Mouse (Mus musculus): Measurements from ENCODE around the gene Snrnp200. TPM values are rescaled to one million over a fixed set of nuclear protein-coding genes. Genes with fewer than 3 reads are reported as not detected.

Snrnp200 gene
- polyA plus RNA-seq (2021; fragmentation: Nextera tagmentation): 19.2 and 23.1 TPM in 2 replicates
- long read RNA-seq, experiment 1, full-length matches to known transcripts: 8 of 38 reads
- long read RNA-seq, experiment 1, partial matches to known transcripts: 28 of 38 reads
- long read RNA-seq, experiment 1, other reads (novel, unspliced or antisense): 2 of 38 reads
- long read RNA-seq, experiment 2, full-length matches to known transcripts: 1 of 51 reads
- long read RNA-seq, experiment 2, partial matches to known transcripts: 34 of 51 reads
- long read RNA-seq, experiment 2, other reads (novel, unspliced or antisense): 16 of 51 reads

DNA sequence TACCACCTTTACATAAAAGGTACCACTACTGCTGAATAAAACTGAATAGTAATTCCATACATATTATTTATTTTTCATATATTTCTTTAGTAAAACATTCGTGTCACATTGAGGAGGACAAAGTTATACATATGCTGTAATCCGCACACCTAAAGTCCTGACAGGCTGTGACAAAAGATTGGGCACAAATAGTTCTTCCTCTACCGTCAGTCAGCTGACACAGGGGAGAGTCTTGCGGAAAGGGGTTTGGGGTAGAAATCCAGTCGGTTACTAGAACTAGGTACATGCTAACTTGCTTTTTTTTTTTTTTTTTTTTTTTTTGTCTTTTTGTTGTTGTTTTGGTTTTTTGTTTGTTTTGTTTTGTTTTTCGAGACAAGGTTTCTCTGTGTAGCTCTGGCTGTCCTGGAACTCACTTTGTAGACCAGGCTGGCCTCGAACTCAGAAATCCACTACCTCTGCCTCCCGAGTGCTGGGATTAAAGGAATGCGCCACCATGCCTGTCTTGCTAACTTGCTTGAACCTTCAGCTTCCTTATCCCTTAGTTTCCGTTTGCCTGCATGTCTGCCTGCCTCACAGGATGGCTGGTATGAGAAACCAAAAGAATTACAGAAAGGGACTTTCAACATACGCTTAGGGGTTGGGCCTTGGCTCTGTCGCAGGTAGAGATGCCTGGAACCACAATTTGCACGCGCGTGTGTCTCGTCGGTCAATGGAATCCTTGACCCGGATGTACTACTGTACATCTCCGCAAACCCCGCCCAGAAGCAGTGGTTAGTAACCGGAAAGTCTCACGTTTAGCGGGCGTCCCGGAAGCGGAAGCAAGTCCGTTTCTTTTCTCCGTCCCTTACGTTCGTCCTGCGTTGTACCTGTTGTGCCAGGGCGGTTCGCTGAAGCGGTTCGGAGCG lies at the start of gene Snrnp200, which contains the start of gene 1810024B03Rik:
Gene Snrnp200 (plus strand): TSS at position 840 of the 905 bp plus-strand sequence.
Gene 1810024B03Rik (minus strand): TSS at position 734 of the 905 bp plus-strand sequence.

DNA sequence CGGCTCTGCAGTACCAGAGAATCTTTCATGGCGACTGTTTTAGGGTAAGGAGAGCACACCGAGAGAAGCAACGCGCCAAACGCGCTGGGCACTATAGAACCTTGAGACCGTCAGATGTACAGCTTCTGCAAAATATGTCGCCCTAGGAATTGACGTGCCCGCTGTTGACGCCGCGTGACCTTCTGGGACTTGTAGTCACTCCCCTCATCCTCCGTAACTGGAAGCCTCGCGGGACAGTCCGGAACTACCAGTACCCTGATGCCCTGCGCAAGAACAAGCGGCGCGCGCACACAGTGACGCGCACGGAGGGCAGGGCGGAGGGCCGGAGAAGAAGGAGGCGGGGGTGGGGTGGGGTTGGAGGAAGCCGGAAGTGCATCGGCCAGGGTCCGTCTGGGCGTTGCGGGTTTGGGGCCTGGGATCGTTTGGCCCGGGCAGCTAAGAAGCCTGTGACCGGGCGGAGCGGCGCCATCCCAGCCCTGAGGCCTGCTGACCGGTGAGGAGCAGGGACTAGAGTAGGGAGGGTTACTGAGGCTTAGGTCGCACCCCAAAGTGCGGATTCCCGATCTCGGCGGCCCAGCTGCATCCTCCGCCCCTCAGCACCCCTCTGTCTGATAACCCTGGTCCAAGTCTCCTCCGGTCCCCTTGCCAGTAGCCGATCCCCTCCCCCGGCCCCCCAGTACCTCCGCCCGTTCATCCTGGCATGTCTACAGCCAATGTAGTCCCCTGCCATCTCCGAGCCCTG lies 39.6 kb downstream of the Snrnp200 start, which contains the start of the genes Ciao1 and Tmem127:
Gene Ciao1 (minus strand): TSS at position 225 of the 742 bp plus-strand sequence.
Gene Tmem127 (plus strand): TSS at position 317 of the 742 bp plus-strand sequence.

GRCm38 (mm10) chr2:127269491-127270299 lies 61.5 kb downstream of the Snrnp200 start, which contains the start of gene Stard7:
Gene Stard7, plus strand, starts transcription at chr2:127270218.

Other genes starting within 250 kb of the Snrnp200 start
- gene Ap4e1, start 199.7 kb upstream of the Snrnp200 start, polyA plus RNA-seq (2021; fragmentation: Nextera tagmentation): 0.77 and 0.83 TPM in 2 replicates
- 53.0 and 66.4 TPM in 2 replicates for gene Blvra, start 137.7 kb upstream of the Snrnp200 start, polyA plus RNA-seq (2021; fragmentation: Nextera tagmentation)
- 1.0 and 1.1 TPM in 2 replicates for gene Ncaph, start 74.4 kb upstream of the Snrnp200 start, polyA plus RNA-seq (2021; fragmentation: Nextera tagmentation)
- gene Itpripl1, start 64.9 kb upstream of the Snrnp200 start, polyA plus RNA-seq (2021; fragmentation: Nextera tagmentation): 4.6 and 5.6 TPM in 2 replicates
- 1.2 TPM in 2 replicates for gene 1810024B03Rik, start 106 bp upstream of the Snrnp200 start, polyA plus RNA-seq (2021; fragmentation: Nextera tagmentation)
- gene Ciao1, start 39.4 kb downstream of the Snrnp200 start, polyA plus RNA-seq (2021; fragmentation: Nextera tagmentation): 26.4 and 45.7 TPM in 2 replicates
- gene Tmem127, start 39.5 kb downstream of the Snrnp200 start, polyA plus RNA-seq (2021; fragmentation: Nextera tagmentation): 34.3 and 92.3 TPM in 2 replicates
- 43.4 and 44.6 TPM in 2 replicates for gene Stard7, start 61.8 kb downstream of the Snrnp200 start, polyA plus RNA-seq (2021; fragmentation: Nextera tagmentation)
- gene Dusp2, start 127.8 kb downstream of the Snrnp200 start, polyA plus RNA-seq (2021; fragmentation: Nextera tagmentation): 2.4 and 2.9 TPM in 2 replicates
- not detected in 2 replicates for gene Astl, start 130.3 kb downstream of the Snrnp200 start, polyA plus RNA-seq (2021; fragmentation: Nextera tagmentation)
- 0.73 and 1.2 TPM in 2 replicates for gene Adra2b, start 154.8 kb downstream of the Snrnp200 start, polyA plus RNA-seq (2021; fragmentation: Nextera tagmentation)
- 0.08 TPM in 1 of 2 replicates, not detected in the other for gene Gpat2, start 216.8 kb downstream of the Snrnp200 start, polyA plus RNA-seq (2021; fragmentation: Nextera tagmentation)
- gene Fahd2a, start 236.2 kb downstream of the Snrnp200 start, polyA plus RNA-seq (2021; fragmentation: Nextera tagmentation): 39.2 and 51.0 TPM in 2 replicates